Mouse (Mus musculus) lung, adult 2 months (tissue): ENCODE data around the gene Pdpk1.

Experiments
- CTCF ChIP-seq: fragments of 200-500 bp; IDR thresholded peaks from 2 replicates; pipeline ENCODE4 v1.5.1; 2011; ENCODE audit warnings: mild to moderate bottlenecking, low read length, control low read depth; ENCODE audit not compliant: insufficient read depth
- POLR2A ChIP-seq: fragments of 200-500 bp; IDR thresholded peaks from 2 replicates; pipeline ENCODE4 v1.6.1; 2011; ENCODE audit warnings: low read depth, mild to moderate bottlenecking, control low read depth, low read length, borderline replicate concordance; ENCODE audit errors: extremely low read depth

DNA sequence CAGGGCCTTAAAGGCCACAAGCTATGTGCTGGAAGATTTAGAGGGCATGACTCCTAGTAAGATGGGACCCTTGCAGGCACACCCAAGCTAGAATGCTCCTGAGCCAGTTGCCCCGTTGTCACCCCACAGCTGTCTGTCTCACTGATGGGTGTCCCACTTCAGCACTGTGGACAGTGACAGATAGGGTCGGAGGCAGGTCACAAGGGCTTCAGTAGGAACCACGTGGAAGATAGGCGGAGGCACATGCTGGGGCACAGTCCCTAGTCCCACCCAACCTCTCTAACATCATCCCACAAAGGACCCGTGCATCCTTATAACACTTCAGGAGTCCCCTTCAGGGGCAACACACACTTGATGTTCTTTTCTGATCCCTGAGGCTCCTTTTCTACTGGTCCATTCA lies 104.7 kb downstream of the Pdpk1 start:
- no peak for TF ChIP-seq POLR2A
- no peak for TF ChIP-seq CTCF
